ENCODE assay signal across 7 mouse cellular contexts in genomic region chr10:53641507-53641906, GRCm38 (mm10). TPM values are rescaled to one million over a fixed set of nuclear protein-coding genes. Genes with fewer than 3 reads are reported as not detected.
A peak's percentile ranks its signal among the peaks of the same experiment; 100 is the strongest.
DNase-seq lines count a peak whose midpoint lies in the region; ATAC-seq and TF ChIP-seq lines count a peak whose summit lies in the region.

No protein-coding gene starts in this region.

- peak; percentile 70 for TF ChIP-seq CTCF in liver, postnatal 0 days (IDR thresholded peaks at IDR 0.05; ENCODE audit: low read depth)
- peak; percentile 95 for TF ChIP-seq CTCF in layer of hippocampus, adult 2 months (conservative IDR thresholded peaks at IDR 0.05)
- peak; percentile 97 for TF ChIP-seq CTCF in midbrain, postnatal 0 days (IDR thresholded peaks at IDR 0.05)

- H3K4me3 ChIP-seq in liver, postnatal 0 days (ENCODE audit: low read depth, low read length) = no peak overlapping the region
- no peak overlapping the region for H3K4me3 ChIP-seq in embryonic facial prominence, embryonic 10.5 days
- H3K4me3 ChIP-seq in layer of hippocampus, adult 2 months = no peak overlapping the region
- H3K4me3 ChIP-seq in midbrain, postnatal 0 days (ENCODE audit: low read depth, low read length) = no peak overlapping the region

- no peak for TF ChIP-seq EP300 in liver, postnatal 0 days (IDR thresholded peaks at IDR 0.05; ENCODE audit: low read depth)

- no peaks in the 10 kb centered on the region for H3K27me3 ChIP-seq in liver, postnatal 0 days (ENCODE audit: insufficient read depth, low read length)
- H3K27me3 ChIP-seq in embryonic facial prominence, embryonic 10.5 days (replicated peaks; ENCODE audit: low read depth, poor library complexity, severe bottlenecking) = no peaks in the 10 kb centered on the region
- H3K27me3 ChIP-seq in midbrain, postnatal 0 days (ENCODE audit: insufficient read depth, low read length) = no peaks in the 10 kb centered on the region

- no peak for ATAC-seq in liver, postnatal 0 days
- peak; percentile 54; the same call in 1 of the 2 replicates for ATAC-seq in midbrain, postnatal 0 days (ENCODE audit: low FRiP score)

- no peaks in the 10 kb centered on the region for H3K4me1 ChIP-seq in liver, postnatal 0 days (ENCODE audit: insufficient read depth)
- no peaks in the 10 kb centered on the region for H3K4me1 ChIP-seq in embryonic facial prominence, embryonic 10.5 days
- H3K4me1 ChIP-seq in midbrain, postnatal 0 days (ENCODE audit: insufficient read depth, low read length) = no peaks in the 10 kb centered on the region

- H3K4me2 ChIP-seq in liver, postnatal 0 days (ENCODE audit: low read depth, low read length) = no peak overlapping the region
- no peak overlapping the region for H3K4me2 ChIP-seq in midbrain, postnatal 0 days (ENCODE audit: low read depth, low read length, poor library complexity, severe bottlenecking)

- no peaks in the 10 kb centered on the region for H3K9me3 ChIP-seq in liver, postnatal 0 days (ENCODE audit: low read length)
- H3K9me3 ChIP-seq in embryonic facial prominence, embryonic 10.5 days = no peaks in the 10 kb centered on the region
- no peaks in the 10 kb centered on the region for H3K9me3 ChIP-seq in midbrain, postnatal 0 days (ENCODE audit: low read length)

- no peak overlapping the region for H3K9ac ChIP-seq in liver, postnatal 0 days (replicated peaks)
- no peak overlapping the region for H3K9ac ChIP-seq in midbrain, postnatal 0 days (replicated peaks; ENCODE audit: low read length, poor library complexity, severe bottlenecking)

- DNase-seq in liver, postnatal 0 days = no peak
- DNase-seq in liver = no peak
- peak; percentile 10 for DNase-seq in T-cell, adult 2 months (ENCODE audit: low spot score)
- DNase-seq in embryonic facial prominence, embryonic 10.5 days (ENCODE audit: low spot score) = peak; percentile 13
- DNase-seq in layer of hippocampus, adult 2 months (ENCODE audit: low spot score in 2 of 2) = peak; percentile 21 to 56
- peak; percentile 82 for DNase-seq in midbrain, postnatal 0 days (ENCODE audit: low spot score)
- no peak for DNase-seq in gastrocnemius, postnatal 4 days (ENCODE audit: low spot score in 2 of 2)

- no peak overlapping the region for H3K27ac ChIP-seq in liver, postnatal 0 days (ENCODE audit: low read depth)
- H3K27ac ChIP-seq in embryonic facial prominence, embryonic 10.5 days (replicated peaks) = no peak overlapping the region
- H3K27ac ChIP-seq in layer of hippocampus, adult 2 months = no peak overlapping the region
- H3K27ac ChIP-seq in midbrain, postnatal 0 days (ENCODE audit: low read depth, low read length) = no peak overlapping the region

- no peaks in the 10 kb centered on the region for H3K36me3 ChIP-seq in liver, postnatal 0 days (replicated peaks; ENCODE audit: insufficient read depth, low read length)
- H3K36me3 ChIP-seq in embryonic facial prominence, embryonic 10.5 days (replicated peaks) = no peaks in the 10 kb centered on the region
- no peaks in the 10 kb centered on the region for H3K36me3 ChIP-seq in midbrain, postnatal 0 days (ENCODE audit: insufficient read depth, low read length)

RNA-seq across cellular contexts. Expression of gene Mcm9, which starts 11.3 kb away (rescaled TPM):
- polyA plus RNA-seq in liver, postnatal 0 days (2015; fragmentation: Nextera tagmentation; extraction: Ambion mirVana) = 2.7 and 3.0 TPM in 2 replicates
- 13.5 and 14.1 TPM in 2 replicates for polyA plus RNA-seq in embryonic facial prominence, embryonic 10.5 days (2016; fragmentation: Nextera tagmentation; extraction: Ambion mirVana)
- total RNA-seq in layer of hippocampus, adult 2 months (2021) = 1 to 10 TPM; 5.2 to 5.3 TPM
- total RNA-seq in midbrain, postnatal 0 days (2014; rRNA removed) = 3.1 and 5.9 TPM in 2 replicates
- polyA plus RNA-seq in midbrain, postnatal 0 days (2015; fragmentation: Nextera tagmentation; extraction: Ambion mirVana) = 4.6 and 5.7 TPM in 2 replicates
- total RNA-seq in gastrocnemius, postnatal 4 days (2021) = 1 to 10 TPM; 7.9 to 9.3 TPM

RNA-seq across cellular contexts. Expression of gene Asf1a, which starts 45.0 kb away (rescaled TPM):
- polyA plus RNA-seq in liver, postnatal 0 days (2015; fragmentation: Nextera tagmentation; extraction: Ambion mirVana) = 49.7 and 51.8 TPM in 2 replicates
- 163 and 164 TPM in 2 replicates for polyA plus RNA-seq in embryonic facial prominence, embryonic 10.5 days (2016; fragmentation: Nextera tagmentation; extraction: Ambion mirVana)
- total RNA-seq in layer of hippocampus, adult 2 months (2021) = 10 to 100 TPM; 24.4 to 27.1 TPM
- 27.3 and 39.7 TPM in 2 replicates for total RNA-seq in midbrain, postnatal 0 days (2014; rRNA removed)
- polyA plus RNA-seq in midbrain, postnatal 0 days (2015; fragmentation: Nextera tagmentation; extraction: Ambion mirVana) = 50.8 and 51.8 TPM in 2 replicates
- total RNA-seq in gastrocnemius, postnatal 4 days (2021) = 10 to 100 TPM; 35.0 to 35.9 TPM

Comparison
In these comparisons a context has a peak if more than half of its experiments do, and no peak if none do; other contexts are left out.
1. DNase-seq: peak in T-cell, adult 2 months (single experiment), embryonic facial prominence, embryonic 10.5 days (single experiment), layer of hippocampus, adult 2 months (2 of 2) and midbrain, postnatal 0 days (single experiment); none in liver, postnatal 0 days (single experiment), liver (single experiment) and gastrocnemius, postnatal 4 days (0 of 2).
2. Peak in every context shown above with its lines, with median percentiles within 50 percentile points of each other: CTCF ChIP-seq.